Mouse (Mus musculus): Measurements from ENCODE around the gene Agtrap. TPM values are rescaled to one million over a fixed set of nuclear protein-coding genes. Genes with fewer than 3 reads are reported as not detected.
"Not testable (repeated sequence)": the region's sequence is repeated elsewhere in the genome, so short reads cannot be mapped to it uniquely, and the experiment has no call there.

Gene Agtrap
- total RNA-seq (2021) = 1 to 10 TPM; 3.6 to 4.3 TPM

GRCm38 (mm10) chr4:148087907-148088527 lies at the start of gene Agtrap:
Gene Agtrap, minus strand, starts transcription at chr4:148088031.
- intact Hi-C loops (cut with DNase I) = no loop called here
- peak; percentile 92 to 97 for DNase-seq (ENCODE audit: extremely low spot score in 1 of 2, low spot score in 2 of 2)

DNA sequence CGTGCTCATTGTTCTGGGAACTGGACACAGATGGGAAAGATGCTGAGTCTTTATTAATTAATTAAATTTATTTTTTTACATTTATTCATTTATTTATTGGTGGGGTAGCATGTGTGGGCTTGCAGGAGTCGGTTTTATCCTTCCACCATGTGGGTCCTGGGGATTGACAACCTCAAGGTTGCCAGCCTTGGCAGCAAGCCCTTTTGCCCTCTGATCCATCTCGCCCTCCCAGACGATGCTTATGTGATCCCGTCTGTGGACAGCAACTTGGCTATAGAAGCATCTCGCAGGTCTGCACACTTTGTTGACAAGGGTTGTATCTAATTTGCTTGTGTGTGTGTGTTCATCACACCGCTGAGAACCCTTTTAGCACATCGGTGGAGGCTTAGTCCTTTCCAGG lies 49.7 kb upstream of the Agtrap start:
- intact Hi-C loops (cut with DNase I) = no loop called here
- no peak for DNase-seq (ENCODE audit: extremely low spot score in 1 of 2, low spot score in 2 of 2)

DNA sequence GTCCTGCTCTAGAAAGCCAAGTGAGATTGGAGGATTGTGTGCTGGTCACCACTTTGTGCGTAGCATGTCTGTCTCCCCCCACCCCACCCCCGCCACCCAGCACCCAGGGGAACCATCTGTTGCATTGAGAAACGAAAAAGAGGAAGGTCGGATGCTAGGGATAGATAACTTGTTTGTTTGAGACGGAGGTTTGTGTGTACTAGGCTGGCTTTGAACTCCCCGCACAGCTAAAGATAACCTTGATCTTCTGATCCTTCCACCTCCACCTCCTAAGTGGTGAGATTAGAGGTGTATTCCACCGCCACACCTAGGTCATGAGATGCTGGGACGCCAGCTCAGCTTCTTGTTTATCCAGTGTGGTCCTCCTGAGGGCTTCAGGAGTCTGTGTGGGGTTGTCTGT lies 47.2 kb upstream of the Agtrap start:
- no peak for DNase-seq (ENCODE audit: extremely low spot score in 1 of 2, low spot score in 2 of 2)

DNA sequence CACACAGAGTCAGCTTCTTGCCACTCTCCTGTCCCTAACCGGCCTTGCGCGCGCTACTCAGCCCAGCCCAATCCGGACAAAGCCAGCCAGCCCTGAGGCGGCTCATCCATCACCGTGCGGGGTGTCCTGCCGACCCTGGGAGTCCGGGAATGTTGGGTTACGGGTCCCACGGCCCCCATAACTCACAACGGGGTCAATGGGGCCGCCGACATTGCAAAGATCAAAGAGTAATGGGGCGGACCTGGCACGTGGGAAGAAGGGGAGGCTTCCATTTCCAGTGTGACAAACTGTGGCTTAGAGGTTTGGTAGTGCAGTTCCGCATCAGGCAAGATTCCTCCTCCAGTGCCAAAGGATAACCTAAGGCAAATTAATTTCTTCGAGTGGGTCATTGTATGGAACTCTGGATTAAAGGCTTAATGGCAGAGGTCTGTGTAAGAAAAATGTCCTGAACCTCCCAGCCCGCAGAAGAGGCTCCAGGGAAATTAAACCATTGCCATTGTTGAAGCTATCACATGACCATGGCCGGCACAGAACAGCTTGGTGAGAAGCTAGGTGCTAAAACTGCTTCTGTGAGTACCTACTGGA lies 43.8 kb upstream of the Agtrap start:
- intact Hi-C loops (cut with DNase I) = no loop called here
- DNase-seq (ENCODE audit: extremely low spot score in 1 of 2, low spot score in 2 of 2) = no peak

More for the DNA sequence above, 47.2 kb upstream of the Agtrap start:
- intact Hi-C loops (cut with DNase I) = no loop called here

- peak in 1 of 2 experiments; percentile 72 for DNase-seq (ENCODE audit: extremely low spot score in 1 of 2, low spot score in 2 of 2)
- intact Hi-C loops (cut with DNase I) = no loop called here
These were observed 43.0 kb upstream of the Agtrap start, which contains the start of gene Draxin for GRCm38 (mm10) chr4:148130561-148131413. Gene Draxin, minus strand, starts transcription at chr4:148130698.

DNA sequence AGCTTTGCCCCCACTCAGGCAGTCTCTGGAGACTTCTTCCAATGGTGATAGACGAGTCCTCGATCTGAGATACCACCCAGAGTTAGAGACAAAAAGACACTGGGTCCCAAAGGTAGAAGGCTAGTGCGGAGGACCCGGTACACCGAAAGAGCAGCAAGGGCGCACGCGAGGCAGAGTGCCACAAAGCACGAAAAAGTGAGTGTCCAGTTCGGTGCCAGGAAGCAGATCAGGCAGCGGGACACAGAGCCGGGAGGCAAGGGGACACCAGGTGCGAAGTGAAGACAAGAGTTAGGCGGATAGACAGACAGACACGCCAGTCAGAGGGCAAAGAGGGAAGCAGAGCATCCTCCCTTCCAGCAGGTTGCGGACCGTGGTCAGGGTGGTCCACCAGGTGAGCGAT lies 42.3 kb upstream of the Agtrap start, which contains the start of gene Mad2l2:
Mad2l2 (plus strand) TSS at position 252 of the 400 bp plus-strand sequence.
- DNase-seq (ENCODE audit: extremely low spot score in 1 of 2, low spot score in 2 of 2) = no peak
- intact Hi-C loops (cut with DNase I) = no loop called here

GRCm38 (mm10) chr4:148128672-148129071 lies 40.8 kb upstream of the Agtrap start:
- DNase-seq (ENCODE audit: extremely low spot score in 1 of 2, low spot score in 2 of 2) = no peak
- intact Hi-C loops (cut with DNase I) = no loop called here

- no peak for DNase-seq (ENCODE audit: extremely low spot score in 1 of 2, low spot score in 2 of 2)
- intact Hi-C loops (cut with DNase I) = no loop called here
These were observed 40.4 kb upstream of the Agtrap start for GRCm38 (mm10) chr4:148128241-148128640.

DNA sequence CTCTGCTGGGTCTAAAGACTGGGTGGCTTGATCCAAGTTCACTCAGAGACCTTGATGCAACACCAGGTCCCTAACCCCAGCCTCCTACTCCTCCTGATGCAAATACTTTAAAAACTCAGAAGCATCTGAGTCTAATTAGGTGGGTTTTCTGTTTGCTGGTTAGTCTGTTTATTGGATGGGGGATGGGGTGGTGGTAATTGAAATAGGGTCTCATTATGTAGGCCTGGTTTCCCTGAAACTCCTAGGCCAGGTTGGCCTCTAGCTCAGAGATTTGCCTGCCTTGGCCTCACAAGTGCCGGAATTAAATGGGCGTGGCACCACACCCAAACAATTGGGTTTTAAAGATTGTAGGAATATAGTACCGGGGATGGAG lies 34.8 kb upstream of the Agtrap start:
- intact Hi-C loops (cut with DNase I) = no loop called here

GRCm38 (mm10) chr4:148121982-148122693 lies 34.3 kb upstream of the Agtrap start:
- intact Hi-C loops (cut with DNase I) = no loop called here
- DNase-seq (ENCODE audit: extremely low spot score in 1 of 2, low spot score in 2 of 2) = no peak

More for the DNA sequence above, 34.8 kb upstream of the Agtrap start:
- no peak for DNase-seq (ENCODE audit: extremely low spot score in 1 of 2, low spot score in 2 of 2)

GRCm38 (mm10) chr4:148121362-148121761 lies 33.5 kb upstream of the Agtrap start:
- intact Hi-C loops (cut with DNase I) = no loop called here
- DNase-seq (ENCODE audit: extremely low spot score in 1 of 2, low spot score in 2 of 2) = peak; percentile 73 to 78

- intact Hi-C loops (cut with DNase I) = no loop called here
- no peak for DNase-seq (ENCODE audit: extremely low spot score in 1 of 2, low spot score in 2 of 2)
These were observed 32.7 kb upstream of the Agtrap start for GRCm38 (mm10) chr4:148120555-148120954.

- intact Hi-C loops (cut with DNase I) = loop anchor here (5.0 kb wide), 1 partner anchor 33 kb away; the partner anchor contains the start of gene Fbxo6
- DNase-seq (ENCODE audit: extremely low spot score in 1 of 2, low spot score in 2 of 2) = not testable (repeated sequence)
These were observed 31.7 kb upstream of the Agtrap start for GRCm38 (mm10) chr4:148119578-148119977.

DNA sequence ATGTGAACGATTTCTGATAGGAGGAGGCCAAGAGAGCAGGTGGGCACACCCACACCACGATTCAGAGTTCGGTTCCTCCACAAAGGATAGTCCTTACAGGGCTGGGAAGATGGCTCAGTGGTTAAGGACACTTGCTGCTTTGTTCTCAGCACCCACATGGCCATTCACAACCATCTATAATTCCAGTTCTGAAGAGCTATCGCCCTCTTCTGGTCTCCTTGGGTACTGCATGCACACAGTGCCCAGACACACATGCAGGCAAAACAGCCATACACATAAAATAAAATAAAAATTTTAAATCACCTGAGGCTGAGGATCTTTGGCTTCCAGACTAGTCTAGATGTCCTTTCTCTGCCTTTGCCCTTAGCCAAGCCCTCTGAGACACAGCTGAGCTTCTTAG lies 29.6 kb upstream of the Agtrap start:
- intact Hi-C loops (cut with DNase I) = loop anchor here (5.0 kb wide), 1 partner anchor 35 kb away; the partner anchor contains the start of gene Fbxo6

GRCm38 (mm10) chr4:148116657-148117056 lies 28.8 kb upstream of the Agtrap start:
- DNase-seq (ENCODE audit: extremely low spot score in 1 of 2, low spot score in 2 of 2) = no peak
- intact Hi-C loops (cut with DNase I) = loop anchor here (5.0 kb wide), 1 partner anchor 36 kb away; the partner anchor contains the start of gene Fbxo6

More for the DNA sequence above, 29.6 kb upstream of the Agtrap start:
- no peak for DNase-seq (ENCODE audit: extremely low spot score in 1 of 2, low spot score in 2 of 2)

DNA sequence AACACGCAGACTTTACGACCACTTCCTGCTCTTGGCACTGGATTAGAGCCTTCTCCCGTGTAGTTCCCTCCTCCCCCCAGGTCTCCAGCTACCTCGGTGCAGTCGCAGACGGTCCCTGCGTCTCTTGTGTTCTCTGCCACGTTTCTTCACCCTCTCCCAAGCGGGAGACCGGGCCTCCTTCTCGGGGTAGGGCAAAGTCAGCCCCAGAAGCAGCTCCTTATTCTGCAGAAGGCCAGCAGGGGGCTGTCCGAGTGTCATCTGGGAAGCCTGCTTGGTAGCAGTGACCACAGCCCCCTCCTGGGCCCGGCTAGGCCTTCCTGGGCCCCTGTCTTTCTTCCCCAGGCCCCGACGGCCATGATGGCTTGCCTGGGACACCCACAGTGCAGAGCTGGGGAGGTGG lies 27.6 kb upstream of the Agtrap start:
- DNase-seq (ENCODE audit: extremely low spot score in 1 of 2, low spot score in 2 of 2) = peak in 1 of 2 experiments; percentile 58
- intact Hi-C loops (cut with DNase I) = loop anchor here (2.0 to 5.0 kb wide), 2 partner anchors 37 to 51 kb away; partner anchors contain the start of gene Fbxo6

- intact Hi-C loops (cut with DNase I) = loop anchor here (2.0 to 5.0 kb wide), 2 partner anchors 37 to 52 kb away; partner anchors contain the start of gene Fbxo6
- DNase-seq (ENCODE audit: extremely low spot score in 1 of 2, low spot score in 2 of 2) = peak; percentile 74 to 85
These were observed 27.0 kb upstream of the Agtrap start for GRCm38 (mm10) chr4:148114758-148115391.

DNA sequence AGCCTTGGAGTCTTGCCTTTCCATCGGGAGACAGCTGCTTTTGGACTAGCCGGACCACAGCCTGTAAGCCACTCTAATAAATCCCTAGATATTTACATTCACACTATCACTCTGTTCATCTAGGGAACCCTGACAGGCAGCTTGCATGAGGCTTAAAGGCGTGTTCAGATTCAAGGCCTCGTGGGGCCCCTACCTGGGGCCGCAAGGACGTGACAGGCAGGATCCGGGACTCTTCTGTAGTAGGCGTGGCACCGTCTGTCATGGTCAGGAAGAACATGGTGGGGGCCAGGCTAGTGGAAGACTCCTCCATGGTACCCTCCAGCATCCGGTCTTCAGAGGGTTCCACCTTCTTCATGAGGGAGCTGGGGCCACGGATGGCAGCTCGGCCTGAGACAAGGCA lies 24.7 kb upstream of the Agtrap start:
- intact Hi-C loops (cut with DNase I) = no loop called here
- DNase-seq (ENCODE audit: extremely low spot score in 1 of 2, low spot score in 2 of 2) = no peak

All from left cerebral cortex, postnatal 10 days (tissue).